Mouse (Mus musculus): ENCODE measurements around the gene Setd5.

DNA sequence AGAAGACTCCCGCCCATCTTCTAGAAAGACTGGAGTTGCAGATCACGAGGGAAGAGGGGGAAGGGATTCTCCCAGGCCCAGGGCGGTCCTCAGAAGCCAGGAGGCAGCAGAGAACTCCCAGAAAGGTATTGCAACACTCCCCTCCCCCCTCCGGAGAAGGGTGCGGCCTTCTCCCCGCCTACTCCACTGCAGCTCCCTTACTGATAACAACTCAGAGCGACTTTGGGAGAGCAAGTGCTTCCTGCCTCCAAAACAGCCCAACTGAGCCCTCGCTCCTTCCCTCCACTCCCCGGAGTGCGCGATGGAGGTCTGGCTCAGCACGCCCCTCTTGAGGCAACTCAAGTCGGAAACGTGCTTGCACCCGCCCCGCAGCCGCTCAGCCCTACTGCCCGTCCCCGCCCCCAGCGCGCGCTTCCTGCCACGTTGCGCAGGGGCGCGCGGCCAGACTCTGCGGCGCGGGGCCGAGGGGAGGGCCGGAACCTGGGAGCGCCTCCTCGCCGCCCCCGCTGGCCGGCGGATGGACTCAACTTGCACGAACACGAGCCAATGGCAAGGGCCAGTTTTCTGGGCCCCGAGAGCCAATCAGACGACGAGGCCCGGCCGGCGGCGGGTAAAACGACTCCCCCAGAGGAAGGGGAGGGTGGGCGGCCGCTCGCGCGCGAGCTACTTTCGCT is 1.0 kb upstream of the Setd5 start:
- TF ChIP-seq CTCF (IDR thresholded peaks at IDR 0.05; ENCODE audit: low read depth, low read length) = no peak
- TF ChIP-seq POLR2A (IDR thresholded peaks at IDR 0.05; ENCODE audit: borderline replicate concordance, low read depth, low read length) = peak; percentile 76; the same call in 1 of the 2 replicates
